Mouse (Mus musculus): ENCODE measurements around the gene Rhoj.
A peak's percentile ranks its signal among the peaks of the same experiment; 100 is the strongest.

Gene Rhoj

DNA sequence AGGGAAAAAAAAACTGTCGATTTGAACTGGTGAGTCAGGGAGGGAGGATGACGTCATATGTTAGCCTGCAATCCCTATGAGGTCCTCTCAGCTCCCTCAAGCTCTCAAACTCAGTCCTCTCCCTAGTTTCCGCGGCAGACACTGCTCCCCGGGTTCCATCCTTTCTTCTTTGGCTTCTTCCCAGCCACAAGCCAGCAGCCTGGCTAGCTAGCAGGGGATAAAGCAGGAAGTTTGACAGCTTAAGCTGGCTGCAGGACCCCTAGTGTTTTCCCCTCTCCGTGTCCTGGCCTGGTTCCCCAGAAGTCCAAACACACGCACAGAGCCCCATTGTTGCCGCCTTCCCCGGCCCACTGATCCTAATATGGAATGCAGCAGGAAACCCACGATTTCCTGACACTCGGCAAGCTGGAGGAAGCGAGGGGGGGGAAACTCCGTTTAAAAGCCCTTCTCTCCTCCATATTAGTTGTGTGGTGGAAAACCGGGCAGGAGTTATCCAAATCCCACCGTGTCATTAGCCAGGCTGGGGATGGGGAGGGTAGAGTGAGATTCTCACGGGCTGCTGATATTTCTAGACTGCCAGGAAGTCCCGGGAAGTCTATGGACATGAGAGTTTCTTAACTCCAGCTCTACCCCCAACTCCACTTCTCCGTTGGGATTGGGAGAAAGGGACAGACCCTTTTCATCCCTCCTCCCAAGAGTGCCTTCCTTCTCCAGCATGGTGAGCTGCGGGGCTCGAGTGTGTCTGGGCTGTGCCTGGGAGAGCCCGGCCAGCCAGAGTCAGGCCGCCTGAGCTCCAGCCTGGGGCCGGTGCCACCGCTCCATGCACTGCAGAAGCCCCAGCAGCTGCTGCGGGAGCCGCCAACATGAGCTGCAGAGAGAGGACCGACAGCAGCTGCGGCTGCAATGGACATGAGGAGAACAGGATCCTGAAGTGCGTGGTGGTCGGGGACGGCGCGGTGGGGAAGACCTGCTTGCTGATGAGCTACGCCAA lies at the start of gene Rhoj:
Gene Rhoj, plus strand, starts transcription at position 362 of the 991 bp plus-strand sequence.
- DNase-seq (ENCODE audit: low read depth, low spot score) = peak; percentile 78

DNA sequence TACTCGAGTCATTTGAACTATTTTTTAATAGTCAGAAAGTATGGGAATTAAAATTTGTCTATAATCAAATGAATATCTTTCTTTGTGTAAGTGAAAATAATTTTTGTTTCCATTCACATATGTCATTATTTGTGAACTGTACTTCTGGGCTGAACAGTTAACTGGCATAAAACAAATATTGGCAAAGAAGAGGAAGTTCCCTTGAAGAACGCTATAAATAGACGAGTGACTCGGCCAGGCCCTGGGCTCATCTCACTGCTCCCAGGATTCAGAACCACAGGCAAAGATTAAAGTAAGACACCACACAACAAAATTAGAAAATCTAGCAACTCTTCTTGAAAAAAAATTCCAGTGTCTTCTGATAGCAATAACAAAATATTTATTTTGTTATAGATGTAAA lies 36.4 kb upstream of the Rhoj start:
- no peak for DNase-seq (ENCODE audit: low read depth, low spot score)

GRCm38 (mm10) chr12:75275730-75276129 lies 32.4 kb upstream of the Rhoj start:
- no peak for DNase-seq (ENCODE audit: low read depth, low spot score)

DNA sequence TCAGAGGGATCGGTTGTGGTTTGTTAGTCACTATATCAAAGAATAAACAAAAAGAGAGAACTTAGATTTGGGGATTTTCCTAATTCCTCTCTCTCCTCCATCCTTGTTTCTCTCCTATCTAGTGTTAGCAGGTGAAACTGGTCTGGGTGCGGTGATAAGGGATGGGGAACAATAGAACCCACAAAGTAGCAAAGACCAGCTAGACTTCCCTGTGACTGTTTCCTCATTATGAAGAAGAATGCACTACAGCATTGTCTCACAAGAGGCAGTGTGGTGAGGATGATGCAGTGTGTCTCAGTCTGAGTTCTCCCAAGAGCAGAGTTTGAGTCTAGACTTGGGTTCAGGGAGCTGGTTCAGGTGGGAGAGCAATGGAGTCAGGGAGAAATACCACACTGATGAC lies 30.7 kb upstream of the Rhoj start:
- DNase-seq (ENCODE audit: low read depth, low spot score) = no peak

- no peak for DNase-seq (ENCODE audit: low read depth, low spot score)
Observed at GRCm38 (mm10) chr12:75280502-75280901, 27.6 kb upstream of the Rhoj start.

DNA sequence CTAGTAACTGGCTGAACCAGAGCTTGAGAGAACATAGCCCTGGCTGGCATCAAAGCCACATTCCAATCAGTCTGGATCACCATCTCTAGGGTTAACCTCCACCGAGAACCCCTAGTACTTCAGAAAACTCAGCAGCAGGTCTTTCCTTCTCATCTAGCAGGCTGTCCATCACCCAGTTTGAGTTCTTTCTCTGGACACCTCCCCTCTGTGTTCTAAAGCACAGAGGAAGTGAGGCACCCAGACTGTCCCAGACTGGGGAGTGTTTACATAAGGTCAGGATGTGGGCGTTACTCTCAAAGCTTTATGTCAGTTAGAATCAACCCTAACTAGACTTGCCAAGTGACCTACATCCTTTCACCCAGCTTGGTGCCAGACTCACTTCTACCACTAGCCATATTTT lies 24.9 kb upstream of the Rhoj start:
- peak; percentile 9 for DNase-seq (ENCODE audit: low read depth, low spot score)

- no peak for DNase-seq (ENCODE audit: low read depth, low spot score)
Observed at GRCm38 (mm10) chr12:75286166-75286565, 22.0 kb upstream of the Rhoj start.

- DNase-seq (ENCODE audit: low read depth, low spot score) = no peak
Observed at GRCm38 (mm10) chr12:75290524-75290923, 17.6 kb upstream of the Rhoj start.

DNA sequence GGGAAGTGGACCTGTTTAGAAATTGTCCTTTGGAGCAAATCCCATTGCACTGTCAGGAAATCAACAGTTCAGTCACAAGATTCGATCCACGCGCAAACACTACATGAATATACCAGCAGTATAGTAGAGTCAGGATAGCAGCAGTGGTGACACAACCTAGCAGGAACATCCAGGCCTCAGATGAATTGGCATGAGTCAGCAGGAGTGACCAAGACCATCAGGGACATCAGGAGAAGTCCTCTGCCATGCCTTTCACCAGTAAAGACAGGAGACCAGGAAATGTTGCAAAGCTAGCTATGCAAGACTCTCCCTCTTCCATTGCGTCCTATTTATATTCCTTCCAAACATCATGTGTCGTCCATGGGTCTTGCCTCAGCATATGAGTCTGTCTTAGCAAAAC lies 16.6 kb upstream of the Rhoj start:
- DNase-seq (ENCODE audit: low read depth, low spot score) = no peak

DNA sequence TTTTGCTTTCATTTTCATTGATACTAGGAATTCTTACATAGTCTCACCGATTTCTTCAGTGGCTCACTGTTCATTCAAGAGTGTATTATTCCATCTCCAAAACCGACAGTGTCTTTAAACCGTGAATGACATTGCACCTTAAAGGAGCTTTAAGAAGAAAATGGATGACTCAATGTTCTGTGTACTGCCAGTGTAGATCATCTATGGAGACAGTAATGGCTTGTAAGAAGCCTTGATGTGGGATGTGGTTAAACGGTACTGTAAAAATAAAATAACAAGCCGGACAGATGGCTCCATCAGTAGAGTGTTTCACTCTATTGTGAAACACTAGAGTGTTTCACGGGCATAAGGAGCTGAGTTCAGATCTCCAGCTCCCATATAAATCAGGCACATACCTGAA lies 15.2 kb upstream of the Rhoj start:
- DNase-seq (ENCODE audit: low read depth, low spot score) = no peak

DNA sequence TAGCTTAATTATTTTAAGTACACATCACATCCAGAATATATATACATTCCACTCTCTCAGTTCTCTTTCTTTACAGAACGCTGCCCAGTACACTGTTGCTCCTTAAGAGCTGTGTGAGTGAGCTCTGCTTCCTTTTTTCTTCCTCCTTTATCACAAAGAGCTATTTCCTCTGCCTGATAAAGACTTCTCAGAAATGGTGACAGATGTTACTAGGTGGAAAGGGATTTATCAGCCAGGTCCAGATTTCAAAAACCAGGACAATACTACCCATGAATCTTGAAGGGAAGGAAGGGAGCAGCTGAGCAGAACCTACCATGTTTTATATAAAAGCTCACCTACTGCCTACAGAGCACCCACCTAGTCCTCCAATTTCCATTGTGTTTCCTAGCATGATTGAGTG lies 8.3 kb upstream of the Rhoj start:
- DNase-seq (ENCODE audit: low read depth, low spot score) = no peak

GRCm38 (mm10) chr12:75304132-75304531 lies 4.0 kb upstream of the Rhoj start:
- no peak for DNase-seq (ENCODE audit: low read depth, low spot score)

DNA sequence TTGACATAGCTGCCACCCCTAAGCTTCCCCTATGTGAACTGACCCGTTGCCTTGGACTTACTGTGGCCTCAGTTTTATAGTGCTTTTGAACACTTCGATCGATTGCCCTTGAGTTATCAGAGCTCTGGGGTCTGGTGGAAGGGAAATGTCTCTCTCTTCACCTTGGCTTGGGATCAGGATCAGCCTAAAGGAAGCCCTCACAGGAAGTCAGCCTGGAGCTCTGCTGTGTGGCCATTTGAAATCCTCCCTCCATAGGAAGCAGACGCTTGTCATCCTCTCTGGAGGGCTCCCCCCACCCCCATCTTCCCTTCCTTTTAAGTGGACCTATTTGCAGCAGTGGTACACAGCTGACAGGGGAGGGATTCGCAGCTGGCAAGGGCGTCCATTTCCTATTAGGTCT lies 1.6 kb downstream of the Rhoj start:
- peak; percentile 25 for DNase-seq (ENCODE audit: low read depth, low spot score)

- no peak for DNase-seq (ENCODE audit: low read depth, low spot score)
Observed at GRCm38 (mm10) chr12:75310766-75311165, 2.6 kb downstream of the Rhoj start.

GRCm38 (mm10) chr12:75311879-75312278 lies 3.8 kb downstream of the Rhoj start:
- no peak for DNase-seq (ENCODE audit: low read depth, low spot score)

DNA sequence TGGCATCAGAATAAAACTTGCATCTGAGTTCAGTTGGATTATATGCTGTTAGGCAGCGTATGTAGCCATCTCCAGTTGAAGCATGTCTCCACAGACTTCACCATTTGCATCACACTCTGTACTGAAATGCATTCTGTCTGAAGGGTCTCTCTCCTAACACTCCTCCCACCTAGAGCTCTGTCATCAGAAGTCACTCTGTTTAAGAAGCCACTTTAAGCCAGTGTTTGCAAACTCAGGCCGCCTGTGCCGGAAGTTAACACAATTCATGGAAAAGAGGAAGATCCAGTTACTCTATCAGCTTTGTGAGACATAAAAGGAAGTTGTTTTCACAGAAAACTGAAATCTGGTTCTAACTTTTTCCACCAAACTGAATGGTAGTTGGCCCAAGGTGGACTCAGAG lies 5.9 kb downstream of the Rhoj start:
- no peak for DNase-seq (ENCODE audit: low read depth, low spot score)

DNA sequence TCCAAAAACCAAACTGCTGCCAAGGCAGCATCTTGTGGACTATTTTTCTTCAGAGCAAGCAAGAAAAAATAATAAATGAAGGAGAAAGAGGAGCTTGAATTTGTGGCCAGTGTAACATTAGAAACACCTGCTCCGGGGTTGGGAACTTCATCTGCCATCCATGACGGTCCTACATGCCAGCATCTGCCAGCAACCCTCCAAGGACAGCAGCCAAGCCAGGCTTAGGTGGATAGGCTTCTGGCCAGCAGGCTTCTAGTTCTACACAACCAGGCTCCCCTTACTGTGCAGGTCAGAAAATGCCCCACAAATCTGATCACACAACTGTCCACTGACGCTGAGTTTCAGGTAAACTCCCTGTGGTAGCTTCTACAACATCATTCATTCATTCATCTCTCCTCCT lies 7.7 kb downstream of the Rhoj start:
- no peak for DNase-seq (ENCODE audit: low read depth, low spot score)

DNA sequence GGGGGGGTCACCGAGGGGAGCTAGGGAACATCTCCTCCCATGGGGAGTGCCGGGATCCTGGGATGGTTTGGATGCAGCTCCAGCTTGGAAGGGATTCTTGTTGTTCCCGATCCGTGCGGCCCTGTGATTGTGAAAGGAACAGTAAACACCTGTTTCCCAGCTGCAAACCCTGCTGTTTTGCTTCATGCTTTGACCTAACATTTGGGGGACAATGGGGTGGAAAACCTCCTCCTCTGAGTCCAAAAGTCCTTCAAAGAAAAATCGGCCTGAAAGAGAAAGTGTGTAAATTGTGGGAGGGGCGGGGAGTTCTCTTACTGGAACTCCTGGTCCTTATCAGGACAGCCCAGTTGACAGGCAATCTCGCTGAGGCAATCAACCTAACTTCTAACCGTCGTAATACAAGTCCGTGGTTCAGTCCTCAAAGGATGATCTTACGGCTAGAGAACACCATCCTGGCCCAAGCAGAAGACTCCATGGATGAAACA lies 12.4 kb downstream of the Rhoj start:
- DNase-seq (ENCODE audit: low read depth, low spot score) = no peak

GRCm38 (mm10) chr12:75321189-75321588 lies 13.1 kb downstream of the Rhoj start:
- no peak for DNase-seq (ENCODE audit: low read depth, low spot score)

GRCm38 (mm10) chr12:75329188-75329587 lies 21.1 kb downstream of the Rhoj start:
- DNase-seq (ENCODE audit: low read depth, low spot score) = no peak

DNA sequence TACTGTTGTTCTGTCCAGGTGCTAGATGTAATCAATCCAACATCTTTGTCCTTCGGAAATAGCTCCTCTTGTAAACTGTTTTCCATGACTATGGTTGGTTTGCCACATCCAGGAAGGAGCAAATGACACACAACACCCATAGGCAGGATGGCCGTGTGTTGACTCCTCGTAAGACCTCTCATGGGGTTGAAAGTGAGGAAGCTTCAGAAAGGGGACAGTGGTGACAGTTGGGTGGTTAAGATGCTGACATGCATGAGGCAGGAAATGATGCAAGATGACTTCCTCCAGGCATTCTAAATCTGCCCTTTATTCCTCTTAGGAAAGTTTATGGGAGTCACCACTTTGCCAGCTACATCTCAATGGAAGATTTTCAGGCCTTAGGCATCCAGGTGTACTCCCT lies 31.8 kb downstream of the Rhoj start:
- DNase-seq (ENCODE audit: low read depth, low spot score) = no peak

DNA sequence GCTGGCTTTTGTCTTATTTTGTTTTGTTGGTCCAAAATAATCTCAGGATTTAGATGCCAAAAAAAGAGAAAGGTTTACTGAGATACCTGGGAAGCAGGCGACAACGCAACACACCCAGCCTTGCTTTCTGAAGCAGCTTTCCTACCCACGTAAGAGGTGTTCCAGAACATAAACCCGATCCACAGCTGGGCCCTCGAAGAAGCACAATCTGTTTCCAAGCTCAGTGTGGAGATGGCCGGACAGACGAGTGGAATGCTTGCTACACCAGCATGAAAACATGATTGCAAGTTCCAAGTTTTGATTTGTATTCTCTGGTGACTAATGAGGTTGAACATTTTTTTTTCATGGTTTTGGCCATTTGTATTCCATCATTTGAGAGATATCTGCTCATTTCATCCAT lies 32.2 kb downstream of the Rhoj start:
- DNase-seq (ENCODE audit: low read depth, low spot score) = no peak

DNA sequence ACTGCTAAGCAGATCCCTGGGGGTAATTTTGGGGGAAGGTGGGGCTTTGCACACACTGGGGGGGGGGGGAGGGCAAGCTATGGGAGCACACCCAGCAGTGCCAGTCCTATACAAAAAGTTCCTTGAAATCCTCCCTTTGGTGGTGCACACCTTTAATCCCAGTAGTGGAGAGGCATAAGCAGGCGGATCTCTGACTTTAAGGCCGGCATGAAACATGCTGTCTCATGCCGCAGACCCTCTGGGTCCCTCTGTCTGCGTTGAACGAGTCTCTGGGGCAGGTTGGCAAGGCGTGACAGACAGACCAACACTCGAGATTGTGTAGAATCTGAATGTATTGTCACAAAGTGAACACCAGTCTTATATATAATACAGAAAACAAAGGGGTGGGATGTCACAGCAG lies 40.4 kb downstream of the Rhoj start:
- DNase-seq (ENCODE audit: low read depth, low spot score) = no peak

All from mesoderm, embryonic 11.5 days (tissue).